Mouse (Mus musculus): ENCODE measurements at regions not wholly inside any gene's neighbourhood (a gene's known extent, or its start where the extent isn't known, plus 50 kb on each side); places are given as distances from the start of the nearest gene placed in this dataset.

DNA sequence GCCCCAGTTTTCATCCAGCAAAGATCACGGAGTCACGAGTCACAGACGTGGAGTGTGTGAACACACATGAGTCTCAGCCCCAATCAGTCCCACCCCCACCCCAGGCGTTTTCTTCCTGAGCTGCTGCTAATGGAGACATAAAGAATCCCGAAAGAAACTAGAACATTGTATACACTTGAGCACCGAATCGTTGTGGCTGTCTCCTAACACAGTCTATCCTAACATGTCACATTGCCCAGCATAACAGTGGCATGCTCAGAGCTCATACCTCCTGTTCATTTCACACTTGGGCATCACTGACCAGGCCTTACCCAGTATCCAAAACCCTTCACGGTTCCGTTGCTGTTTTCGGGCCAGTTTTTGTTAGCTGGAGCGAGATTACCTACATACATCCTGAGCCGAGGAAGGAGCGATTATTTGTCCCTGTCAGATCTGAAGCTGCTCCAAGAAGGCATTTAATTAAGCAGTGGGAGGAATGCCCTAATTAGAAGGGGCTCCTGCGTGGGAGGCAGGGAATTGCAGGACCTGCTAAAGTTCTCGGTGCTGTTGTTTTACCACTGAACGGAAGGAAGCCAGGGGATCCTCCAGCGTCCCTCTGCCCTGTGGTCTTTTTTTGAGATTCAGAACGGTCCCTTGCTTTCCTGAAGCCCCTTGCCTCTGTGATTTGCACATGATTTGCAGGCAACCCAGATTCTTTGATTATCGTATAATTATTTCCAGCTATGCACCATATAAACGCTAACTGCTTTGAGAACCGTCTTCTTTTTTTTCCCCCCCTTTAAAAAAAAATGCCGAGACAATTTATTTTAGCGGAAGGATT lies 53.4 kb upstream of the Nap1l1 start:
- no peak for DNase-seq (ENCODE audit: low spot score)

DNA sequence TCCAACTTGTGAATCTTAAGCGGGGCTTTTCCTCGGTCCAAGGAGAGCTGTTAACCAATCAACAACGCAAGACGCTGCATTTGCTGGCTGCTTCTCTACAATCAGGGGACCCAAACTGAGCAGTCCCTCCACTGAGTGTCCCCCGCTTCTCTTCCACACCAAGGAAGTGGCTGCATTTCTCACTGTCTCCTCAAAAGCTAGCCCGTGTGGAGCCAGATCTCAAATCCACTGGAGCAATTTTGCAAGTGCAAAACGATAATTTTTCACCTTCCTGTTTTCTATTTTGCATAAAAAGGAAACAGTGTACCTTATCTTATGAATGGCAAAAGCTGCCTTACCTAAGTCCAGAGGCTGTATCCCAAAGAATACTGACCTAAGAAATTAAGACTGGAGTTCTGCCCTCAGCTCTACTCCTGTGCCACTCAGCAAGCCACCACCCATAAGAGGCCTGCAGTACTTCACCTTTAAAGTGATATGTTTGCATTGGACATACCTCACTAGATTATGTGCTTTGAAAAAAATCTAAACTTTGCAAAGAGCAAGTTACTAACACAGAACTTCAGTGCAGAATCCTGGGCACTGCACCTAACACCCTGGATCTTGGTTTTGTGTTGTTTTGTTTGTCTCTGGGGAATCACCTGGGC lies 52.7 kb upstream of the Nap1l1 start:
- no peak for DNase-seq (ENCODE audit: low spot score)

DNA sequence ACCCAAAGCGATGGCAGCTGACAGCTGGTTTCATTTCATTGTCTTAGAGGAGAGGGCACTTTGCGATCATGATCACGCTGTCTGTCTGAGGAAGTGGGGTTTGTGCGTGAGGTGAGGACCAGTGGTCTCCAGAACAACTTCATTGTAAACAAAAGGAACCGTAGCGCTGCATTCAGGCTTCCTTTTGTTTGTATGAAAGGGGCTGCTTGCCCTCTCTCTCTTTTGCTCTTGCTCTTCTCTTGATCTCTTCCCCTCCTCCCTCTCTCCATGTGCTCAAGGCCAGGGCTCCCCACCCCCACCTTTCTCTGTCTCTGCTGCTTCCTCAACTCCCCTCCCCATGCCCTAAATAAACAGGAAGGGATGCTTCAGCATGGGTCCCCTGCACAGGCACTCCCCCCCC lies 51.0 kb upstream of the Nap1l1 start:
- DNase-seq (ENCODE audit: low spot score) = no peak

DNA sequence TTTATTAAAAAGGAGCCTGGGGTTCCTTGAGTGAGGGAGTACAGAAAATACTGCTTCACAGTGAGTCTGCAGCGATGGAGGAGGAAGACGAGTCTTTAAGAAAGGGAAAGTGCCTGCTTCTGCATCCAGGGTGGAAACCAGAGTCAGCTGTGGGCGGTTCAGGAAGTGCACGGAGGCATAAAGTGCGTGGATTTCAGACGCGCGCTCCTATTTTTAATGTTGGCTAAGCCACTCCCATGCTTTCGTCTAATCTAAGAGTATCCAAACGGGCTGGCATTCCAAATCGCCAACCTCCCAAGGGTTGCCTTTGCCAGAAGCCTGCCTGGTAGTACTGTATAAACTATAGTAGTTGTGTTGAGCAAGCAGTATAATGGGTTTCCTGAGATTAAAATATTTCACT lies 50.4 kb upstream of the Nap1l1 start:
- peak; percentile 8 for DNase-seq (ENCODE audit: low spot score)

All from urinary bladder, postnatal 25 days (tissue).